Mouse (Mus musculus) spleen, embryonic (tissue): Measurements from ENCODE around the gene RPS10-NUDT3.

Experiments used
- CTCF ChIA-PET: fragments of 350-600 bp; sonication (Branson Sonifier 250); formaldehyde crosslinking; loops from one replicate; lab custom pipeline; 2022; lab: Charles Lee

RPS10-NUDT3 gene

DNA sequence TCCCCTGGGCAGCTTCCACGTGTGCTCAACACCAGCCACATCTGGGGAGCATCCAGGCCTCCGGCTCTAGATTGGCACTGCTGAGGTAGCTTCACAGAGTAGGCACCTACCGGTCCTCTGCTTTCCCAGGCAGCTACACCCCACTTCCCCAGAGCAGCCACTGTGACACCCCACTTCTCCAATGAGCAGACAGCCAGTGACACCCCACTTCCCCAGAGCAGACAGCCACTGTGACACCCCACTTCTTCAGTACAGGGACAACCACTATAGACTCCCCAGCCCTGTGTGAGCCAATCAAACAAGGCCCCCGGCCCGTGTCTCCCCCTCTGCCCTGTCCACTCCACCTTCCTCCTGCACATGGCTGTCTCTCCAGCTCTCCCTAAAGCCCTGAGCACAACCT lies 23.0 kb downstream of the RPS10-NUDT3 start:
- CTCF ChIA-PET = no interaction called here

DNA sequence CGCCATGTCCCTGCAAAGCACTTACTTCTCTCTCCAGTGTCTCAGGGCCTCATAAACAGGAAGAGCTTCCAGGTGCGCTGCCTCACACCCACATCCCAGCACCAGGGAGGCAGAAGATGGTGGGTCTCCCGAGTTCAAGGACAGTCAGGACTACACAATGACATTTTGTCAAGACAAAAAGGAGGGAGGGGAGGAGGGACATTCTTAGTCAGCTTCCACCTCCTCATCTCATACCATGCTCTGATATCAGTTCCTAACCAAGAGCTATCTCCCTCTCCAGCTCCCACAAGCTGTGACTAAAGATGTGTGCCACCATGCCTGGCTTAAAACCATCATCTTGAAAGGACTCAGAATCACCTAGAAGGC lies 23.5 kb downstream of the RPS10-NUDT3 start:
- CTCF ChIA-PET = no interaction called here

DNA sequence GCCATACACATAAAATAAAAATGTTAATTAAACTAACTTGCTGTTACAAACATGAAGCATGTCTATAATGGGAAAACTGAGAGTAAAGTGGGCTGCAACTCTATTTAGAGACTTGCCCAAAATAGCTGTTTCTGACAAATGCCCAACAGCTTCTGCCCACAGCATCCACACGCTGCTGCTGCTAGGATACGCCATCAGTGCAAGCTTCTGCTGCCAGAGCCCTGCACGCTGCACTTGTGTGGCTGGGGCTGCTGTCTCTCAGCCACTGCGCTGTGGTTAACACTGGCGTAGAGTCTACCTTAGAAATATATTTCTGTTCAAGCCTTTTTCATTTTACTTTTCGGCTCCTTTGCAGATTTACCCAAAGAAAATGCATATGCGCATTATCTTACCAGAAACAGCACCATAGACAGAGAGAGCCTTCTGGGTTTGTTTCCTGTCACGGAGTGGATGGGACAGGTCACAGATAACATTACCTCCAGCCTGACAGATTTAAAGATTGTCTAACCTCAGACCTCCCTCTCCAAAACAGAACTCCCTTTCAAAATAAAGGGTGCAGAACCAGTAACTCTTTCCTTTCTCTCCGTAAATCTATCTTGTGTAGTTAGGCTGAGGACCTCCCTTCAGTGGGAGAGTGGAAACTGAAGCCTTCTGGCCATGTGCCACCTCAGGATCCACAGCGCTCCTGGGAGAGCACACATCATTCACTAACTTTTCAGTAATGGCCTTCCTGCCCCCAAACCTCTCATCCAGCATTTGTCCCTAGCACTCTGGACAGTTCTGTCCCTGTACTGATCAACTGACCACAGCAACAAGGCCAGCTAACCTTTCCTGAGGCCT lies 24.1 kb downstream of the RPS10-NUDT3 start:
- CTCF ChIA-PET = interaction anchor here (0.6 kb wide), 1 partner anchor 30 kb away, joined by 4 read pairs; no protein-coding TSS in a partner anchor

DNA sequence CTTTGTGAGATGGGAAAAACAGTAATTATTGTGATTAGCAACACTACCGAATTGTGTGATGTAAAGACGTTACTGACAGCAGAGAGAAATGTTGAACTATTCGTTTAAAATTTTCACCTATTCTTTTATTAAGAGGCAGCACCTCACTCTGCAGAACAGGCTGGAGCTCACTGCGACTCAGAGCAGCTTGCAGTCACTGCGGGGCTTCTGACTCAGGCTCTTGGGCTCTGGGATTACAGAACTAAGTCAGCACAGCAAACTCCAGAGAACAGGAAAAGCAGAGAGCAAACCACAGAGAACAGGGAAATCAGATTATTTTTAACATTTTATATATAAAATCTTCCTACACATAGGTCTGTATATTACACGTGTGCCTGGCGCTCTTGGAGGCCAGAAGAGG lies 25.4 kb downstream of the RPS10-NUDT3 start:
- CTCF ChIA-PET = no interaction called here

DNA sequence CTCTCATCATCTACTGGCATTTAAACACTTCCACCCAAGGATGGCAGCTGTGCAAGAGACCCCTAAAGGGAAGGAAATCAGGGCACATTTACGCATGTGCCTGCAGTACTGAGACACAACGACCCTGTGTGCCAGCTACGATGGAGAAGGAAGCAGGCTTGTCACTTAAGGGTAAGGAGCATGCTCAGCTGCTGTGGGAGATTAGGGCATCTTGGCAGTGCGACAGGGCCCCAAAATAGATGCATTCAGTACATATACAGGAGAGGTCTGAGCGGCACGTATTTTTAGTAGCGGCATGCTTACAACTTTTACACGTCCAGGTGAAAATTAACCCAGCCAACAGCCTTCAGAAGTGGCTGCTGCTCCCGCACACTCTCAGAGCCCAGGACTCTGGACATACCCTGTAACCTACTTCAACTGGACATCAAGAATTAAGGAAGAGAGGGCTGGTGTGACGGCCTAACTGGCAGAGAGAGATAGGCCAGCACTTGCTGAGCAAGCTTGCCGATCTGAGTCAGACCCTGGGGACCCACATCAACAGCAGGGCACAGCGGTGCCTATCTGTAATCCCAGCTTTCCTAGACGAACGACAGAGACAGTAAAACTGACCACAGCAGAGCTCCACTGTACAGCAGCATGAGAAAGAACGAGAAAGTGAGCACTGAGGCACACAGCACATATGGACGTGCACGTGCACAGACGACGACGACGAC lies 31.3 kb downstream of the RPS10-NUDT3 start:
- CTCF ChIA-PET = interaction anchor here (0.9 kb wide), 1 partner anchor 114 kb away, joined by 3 read pairs; no protein-coding TSS in a partner anchor

DNA sequence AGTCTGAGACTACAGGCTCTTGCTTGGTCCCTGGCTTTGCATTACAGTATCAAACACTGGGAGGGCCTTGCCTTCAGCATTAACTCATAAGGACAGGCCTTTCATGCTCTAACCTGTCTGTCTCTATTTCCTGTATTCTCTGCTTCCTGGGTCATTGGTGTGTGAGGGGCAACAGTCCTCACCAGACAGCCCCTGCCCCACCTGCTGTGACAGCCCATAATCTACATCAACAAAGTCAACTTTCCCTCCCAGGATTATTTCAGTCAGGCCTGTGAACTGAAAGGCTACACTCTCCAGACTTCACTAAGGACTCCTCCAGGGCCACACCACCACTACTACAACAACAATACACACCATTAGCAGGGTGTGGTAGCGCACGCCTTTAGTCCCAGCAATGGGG lies 32.0 kb downstream of the RPS10-NUDT3 start:
- CTCF ChIA-PET = no interaction called here

DNA sequence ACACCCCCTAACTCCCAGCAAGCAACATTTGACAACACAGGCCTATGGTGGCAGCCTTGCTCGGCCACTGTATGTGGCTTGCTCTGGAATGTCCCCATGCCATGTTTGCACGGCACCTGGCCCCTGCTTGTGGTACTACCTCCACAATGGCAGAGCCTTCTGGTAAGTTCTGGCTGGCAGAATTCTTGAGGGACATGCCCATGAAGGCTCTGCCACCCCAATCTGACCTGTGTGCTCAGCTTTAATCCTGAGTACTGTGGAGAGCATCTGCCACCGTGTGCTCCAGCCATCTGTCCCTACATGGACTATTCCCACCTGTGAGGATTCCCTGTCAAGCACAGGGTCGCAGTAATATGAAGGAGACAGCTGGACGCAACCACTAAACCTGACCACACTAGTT lies 34.2 kb downstream of the RPS10-NUDT3 start:
- CTCF ChIA-PET = no interaction called here

DNA sequence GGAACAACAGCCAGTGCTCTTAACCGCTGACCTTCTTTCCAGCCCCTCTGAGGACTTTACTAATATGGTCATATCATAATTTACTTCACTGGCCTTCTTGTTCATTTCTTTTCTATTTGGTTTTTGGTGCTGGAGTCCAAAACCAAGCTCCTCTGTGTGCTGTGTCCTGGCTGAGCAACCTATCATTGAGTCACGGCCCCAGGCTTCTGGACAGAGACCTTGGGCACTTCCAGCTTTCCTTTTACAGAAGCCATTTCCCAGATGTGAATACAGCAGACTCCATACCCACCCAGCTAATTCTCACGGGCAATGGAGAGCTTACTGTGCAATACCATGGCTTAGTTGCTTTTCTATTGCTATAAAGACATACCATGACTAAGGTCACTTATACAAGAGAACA lies 34.7 kb downstream of the RPS10-NUDT3 start:
- CTCF ChIA-PET = no interaction called here

DNA sequence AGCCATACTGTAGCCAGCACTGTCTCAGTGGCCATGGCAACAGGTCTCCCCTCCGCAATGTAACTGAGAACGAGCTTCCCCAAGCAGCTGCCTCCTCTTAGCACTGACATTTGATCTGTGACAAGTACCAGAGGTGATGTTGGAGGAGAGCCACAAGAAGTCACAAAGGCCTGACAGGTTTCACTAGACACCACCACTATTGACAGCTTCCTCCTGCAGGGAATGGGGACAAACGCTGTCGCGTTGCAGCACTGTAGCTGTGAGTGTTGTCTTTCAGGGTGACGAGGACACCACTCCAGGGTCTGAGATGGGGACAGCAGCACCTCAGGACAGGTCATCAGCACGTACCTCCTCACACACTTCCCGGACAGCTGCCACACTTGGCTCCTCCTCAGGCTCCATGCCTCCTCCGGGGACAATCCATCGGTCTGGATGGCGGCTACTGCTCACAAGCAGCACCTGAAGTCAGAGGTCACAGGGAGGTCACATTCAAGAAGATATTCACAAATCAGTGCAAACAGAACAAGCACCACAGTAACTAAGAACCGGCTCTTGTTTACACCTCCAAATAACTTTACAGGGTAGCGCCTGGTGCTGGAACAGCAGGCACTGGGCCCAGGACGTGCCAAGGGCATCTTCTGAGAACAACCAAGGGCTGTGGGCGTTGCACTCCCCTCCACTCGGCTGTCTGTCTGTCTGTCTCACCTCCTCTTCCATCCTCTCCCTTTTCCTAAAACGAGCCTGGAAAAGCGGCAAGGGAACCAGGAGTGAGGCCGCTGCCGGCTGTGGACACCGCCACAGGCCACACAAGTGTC lies 38.4 kb downstream of the RPS10-NUDT3 start:
- CTCF ChIA-PET = interaction anchor here (0.5 to 0.6 kb wide), 2 partner anchors 10 to 728 kb away, joined by 3 to 4 read pairs; no protein-coding TSS in a partner anchor

DNA sequence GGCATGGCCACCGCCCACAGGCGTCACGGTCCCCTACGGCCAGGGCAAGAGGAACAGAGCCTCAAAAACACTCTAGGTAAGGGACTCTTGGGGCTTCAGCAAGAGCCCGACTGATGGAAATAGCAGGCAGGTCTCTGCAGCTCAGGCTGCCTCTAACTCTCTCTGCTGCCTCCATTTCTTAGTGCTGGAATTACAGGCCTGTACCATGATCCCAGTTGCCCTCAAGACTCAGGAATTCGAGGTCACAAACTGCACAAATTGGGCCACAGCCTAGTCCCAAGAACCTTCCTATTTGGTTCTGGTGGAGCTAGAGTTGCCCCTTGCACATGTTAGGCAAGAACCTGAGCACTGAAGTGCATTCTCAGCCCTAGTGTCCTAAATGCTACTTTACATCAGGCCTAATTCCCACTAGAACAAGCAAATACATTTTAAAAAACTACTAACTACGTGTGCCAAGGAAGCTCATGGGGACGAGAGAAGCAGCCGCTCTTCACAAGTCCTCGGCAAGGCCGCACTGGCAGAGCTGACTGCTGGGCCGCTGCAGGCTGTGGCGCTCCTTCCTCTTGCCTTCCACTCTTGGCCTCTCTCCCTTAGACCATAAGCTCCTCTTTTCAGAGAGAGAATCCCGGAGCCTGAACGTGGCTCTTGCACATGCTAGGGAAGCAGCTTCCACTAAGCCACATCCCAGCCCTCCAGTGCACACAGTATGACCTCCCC lies 39.2 kb downstream of the RPS10-NUDT3 start:
- CTCF ChIA-PET = interaction anchor here (0.6 kb wide), 1 partner anchor 9 kb away, joined by 3 read pairs; no protein-coding TSS in a partner anchor

DNA sequence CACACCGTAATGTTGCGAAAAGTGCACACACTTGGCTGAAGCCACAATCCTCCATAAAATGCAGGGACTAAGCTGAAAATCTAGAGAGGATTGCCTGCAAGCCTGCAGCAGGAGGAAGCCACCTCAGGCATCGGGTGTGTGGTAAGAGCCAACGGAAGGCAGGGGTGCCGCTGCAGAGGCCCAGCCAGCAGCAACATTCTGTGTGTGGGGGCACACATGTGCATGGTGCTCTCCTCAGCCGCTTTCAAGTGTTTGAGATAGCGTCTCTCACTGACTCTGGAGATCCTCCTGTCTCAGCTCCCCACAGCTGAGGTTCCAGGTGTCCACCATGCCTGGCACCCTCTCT lies 42.5 kb downstream of the RPS10-NUDT3 start:
- CTCF ChIA-PET = no interaction called here

DNA sequence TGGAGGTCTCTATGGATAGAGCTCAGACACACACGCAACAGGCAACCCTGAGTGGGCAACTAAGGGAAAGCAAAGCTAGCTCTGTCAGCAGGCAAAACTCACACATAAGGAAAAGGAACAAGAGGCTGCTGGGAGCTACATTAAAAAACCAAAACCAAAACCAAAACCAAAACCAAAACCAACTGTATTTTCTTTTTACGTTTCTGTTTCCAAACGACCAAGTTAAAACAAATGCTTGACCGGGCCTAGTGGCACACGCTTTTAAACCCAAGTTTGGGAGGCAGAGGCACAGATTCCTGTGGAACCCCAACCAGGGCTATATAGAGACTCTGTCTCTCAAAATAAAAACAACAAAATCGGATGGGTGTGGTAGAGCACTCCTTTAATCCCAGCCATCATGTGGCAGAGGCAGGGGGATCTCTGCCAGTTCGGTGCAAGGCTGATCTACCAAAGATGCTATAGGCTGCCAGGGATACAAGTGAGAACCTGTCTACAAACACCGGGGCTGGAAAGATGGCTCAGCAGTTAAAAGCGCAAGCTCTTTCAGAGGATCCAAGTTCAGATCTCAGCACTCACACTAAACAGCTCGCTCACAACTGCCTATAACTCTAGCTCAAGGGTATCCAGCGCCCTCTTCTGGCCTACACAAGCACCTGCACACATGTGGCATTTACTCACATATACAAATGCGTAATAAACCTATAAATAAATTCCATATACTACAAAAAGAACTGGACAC lies 43.0 kb downstream of the RPS10-NUDT3 start:
- CTCF ChIA-PET = no interaction called here

DNA sequence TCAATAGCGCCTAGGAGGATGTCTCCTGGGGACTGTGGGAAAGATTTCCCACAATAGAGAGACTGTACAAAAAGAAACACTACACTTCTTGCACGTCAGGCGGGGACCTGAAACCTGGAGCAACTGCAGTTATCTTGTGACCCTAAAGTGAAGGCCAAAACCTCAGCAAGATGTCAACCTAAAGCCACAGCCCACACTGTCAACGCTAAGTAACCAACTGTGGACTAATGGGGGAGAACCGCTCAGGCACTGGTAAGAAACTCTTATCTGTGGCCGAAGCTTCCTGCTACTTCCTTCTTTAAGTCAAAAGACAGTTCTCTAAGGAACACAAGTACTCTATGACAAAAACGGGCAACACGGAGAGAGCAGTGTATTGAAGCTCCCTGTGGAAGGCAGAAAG lies 46.8 kb downstream of the RPS10-NUDT3 start:
- CTCF ChIA-PET = no interaction called here

DNA sequence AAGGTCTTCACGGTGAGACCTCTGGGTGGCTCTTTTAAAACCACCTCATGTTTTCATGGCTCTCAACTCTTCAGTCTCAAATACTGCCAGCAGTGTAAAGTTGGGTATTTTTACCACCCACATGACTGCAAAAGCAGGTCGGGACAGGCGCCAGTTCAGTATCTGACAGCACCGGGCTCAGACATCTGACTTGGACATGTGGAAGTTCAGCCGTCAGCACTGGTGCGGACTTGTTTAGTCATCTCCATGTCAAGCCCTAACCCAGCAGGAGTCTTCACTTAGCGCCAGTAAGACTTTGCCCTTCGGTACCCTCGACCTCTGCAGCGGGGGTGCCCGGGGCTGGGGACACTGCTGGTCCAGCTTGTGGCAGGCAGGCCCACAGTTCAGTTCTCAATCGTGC lies 47.8 kb downstream of the RPS10-NUDT3 start:
- CTCF ChIA-PET = interaction anchor here (0.6 kb wide), 2 partner anchors 9 to 68 kb away, joined by 3 read pairs; no protein-coding TSS in a partner anchor

DNA sequence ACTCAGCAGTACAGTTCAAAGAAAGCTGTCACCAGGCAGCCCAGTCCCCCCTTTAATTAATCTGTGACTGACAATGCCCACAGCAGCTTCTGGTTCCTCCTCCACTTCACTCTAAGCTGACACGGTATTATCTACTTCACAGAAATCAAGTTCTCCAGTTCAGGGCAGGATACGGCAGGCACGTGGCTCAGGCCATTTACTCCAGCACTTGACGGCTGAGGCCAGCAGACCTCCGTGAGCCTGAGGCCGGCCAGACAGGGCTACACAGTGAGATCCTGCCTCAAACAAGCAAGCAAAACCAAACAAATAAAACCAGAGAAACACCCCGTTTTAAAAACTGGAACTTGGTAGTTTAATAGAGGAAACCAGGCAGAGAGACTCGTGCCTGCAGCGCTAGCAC lies 48.4 kb downstream of the RPS10-NUDT3 start:
- CTCF ChIA-PET = interaction anchor here (0.6 kb wide), 1 partner anchor 9 kb away, joined by 3 read pairs; no protein-coding TSS in a partner anchor

DNA sequence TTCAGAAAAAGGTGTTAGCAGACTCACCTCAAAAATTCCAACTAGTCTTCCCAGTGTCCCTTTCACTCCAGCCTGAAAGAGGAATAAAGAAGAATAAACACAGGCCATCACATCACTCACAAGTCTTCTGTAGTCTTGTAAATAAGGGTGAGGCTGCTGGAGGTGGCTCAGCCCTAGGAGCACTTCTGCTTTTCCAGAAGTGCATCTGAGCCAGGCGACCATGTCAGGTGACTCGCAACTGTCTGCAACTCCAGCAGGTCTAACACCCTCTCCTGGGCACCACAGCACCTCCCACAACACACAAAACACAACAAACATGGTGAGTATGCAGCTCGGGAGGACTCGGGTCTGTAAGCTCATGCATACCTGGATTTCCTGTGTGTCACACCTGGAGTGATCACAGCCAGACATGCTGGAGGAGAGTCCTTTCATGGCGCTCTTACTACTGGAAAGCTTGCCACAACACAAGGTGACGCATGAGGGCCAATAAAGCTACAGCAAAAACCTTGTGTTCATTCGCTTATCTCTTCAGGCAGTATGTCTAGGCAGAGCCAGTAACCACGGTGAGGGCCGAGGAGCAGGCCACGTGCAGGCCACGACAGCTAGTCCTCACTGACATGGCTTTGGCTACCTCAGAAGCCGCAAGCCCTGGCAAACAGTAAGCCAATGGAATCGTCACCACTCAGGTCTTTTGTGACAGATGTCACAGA lies 51.7 kb downstream of the RPS10-NUDT3 start:
- CTCF ChIA-PET = no interaction called here

DNA sequence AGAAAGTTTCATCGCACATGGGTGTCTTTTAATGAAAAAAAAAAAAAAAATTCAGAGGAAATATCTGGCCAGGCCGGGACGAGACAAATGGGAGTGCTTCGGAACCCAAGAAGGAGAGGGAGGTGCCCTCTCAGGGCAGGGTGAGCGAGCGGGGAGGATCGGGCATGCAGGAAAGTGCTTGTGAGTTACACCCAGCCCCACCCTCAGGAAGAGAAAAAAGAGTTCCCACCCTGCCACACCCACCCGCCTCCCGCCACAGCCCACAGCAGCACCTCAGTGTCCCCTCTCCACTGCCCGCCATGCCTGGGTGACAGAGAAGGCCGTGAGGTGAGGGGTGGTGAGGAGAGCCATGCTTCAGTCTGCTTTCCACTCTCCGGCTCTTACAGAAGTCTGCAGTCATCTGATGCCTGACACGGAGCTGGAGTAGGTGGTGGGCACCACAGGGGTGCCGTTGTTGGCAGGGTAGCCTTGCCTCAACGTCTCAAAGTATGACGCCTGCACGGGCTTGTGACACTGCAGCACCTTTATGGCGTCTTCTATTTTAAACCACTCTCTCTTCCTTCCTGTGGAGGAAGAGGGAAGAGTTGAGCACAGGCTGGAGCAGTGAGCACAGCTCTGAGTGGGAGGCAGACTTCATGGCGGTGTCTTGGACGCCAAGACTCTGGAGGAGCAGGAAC lies 54.5 kb downstream of the RPS10-NUDT3 start:
- CTCF ChIA-PET = interaction anchor here (0.7 kb wide), 2 partner anchors 30 to 403 kb away, joined by 3 to 4 read pairs; no protein-coding TSS in a partner anchor

DNA sequence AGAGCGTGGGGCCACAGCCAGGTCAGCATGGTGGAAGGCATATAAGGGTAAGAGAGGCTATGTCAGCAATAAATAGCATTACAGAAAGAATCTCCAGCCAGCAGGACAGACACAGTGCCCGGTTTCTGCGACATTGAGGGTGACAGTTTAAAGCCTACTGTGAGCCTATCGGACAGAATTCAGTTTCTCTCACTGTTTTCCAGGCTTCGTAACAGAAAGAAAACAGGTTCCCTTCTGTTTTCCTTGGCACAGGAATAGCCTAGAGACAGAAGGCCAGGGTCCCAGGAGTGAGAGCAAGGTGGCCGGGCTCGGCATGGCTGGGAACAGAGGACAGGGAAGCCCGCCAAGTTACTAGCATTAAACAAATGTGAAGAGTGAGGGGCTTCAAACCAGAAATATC lies 55.2 kb downstream of the RPS10-NUDT3 start:
- CTCF ChIA-PET = interaction anchor here (0.6 to 0.7 kb wide), 2 partner anchors 65 to 402 kb away, joined by 3 read pairs; no protein-coding TSS in a partner anchor

DNA sequence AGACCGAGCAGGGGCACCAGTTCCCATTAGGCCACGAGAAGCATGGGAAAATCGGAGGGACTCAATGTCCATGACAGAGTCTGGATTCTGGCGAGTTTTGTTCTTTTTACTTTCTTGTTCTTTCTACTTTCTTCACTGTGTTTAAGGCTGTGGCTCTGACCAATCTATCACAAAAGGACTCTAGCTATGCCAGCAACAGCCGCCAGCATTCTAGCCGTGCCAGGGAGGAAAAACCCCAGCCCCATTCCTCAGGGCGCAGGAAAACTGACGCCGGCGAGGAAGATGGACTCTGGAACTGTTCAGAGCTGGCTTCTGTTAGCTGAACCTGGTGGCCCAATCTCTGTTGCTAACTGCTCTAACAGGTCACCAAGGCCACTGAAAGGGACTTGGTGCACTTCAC lies 56.5 kb downstream of the RPS10-NUDT3 start:
- CTCF ChIA-PET = interaction anchor here (0.6 kb wide), 1 partner anchor 785 kb away, joined by 4 read pairs; no protein-coding TSS in a partner anchor
